Mouse (Mus musculus): ENCODE measurements around the gene Zdhhc16.
"Not testable (repeated sequence)": the region's sequence is repeated elsewhere in the genome, so short reads cannot be mapped to it uniquely, and the experiment has no call there.

Gene Zdhhc16

DNA sequence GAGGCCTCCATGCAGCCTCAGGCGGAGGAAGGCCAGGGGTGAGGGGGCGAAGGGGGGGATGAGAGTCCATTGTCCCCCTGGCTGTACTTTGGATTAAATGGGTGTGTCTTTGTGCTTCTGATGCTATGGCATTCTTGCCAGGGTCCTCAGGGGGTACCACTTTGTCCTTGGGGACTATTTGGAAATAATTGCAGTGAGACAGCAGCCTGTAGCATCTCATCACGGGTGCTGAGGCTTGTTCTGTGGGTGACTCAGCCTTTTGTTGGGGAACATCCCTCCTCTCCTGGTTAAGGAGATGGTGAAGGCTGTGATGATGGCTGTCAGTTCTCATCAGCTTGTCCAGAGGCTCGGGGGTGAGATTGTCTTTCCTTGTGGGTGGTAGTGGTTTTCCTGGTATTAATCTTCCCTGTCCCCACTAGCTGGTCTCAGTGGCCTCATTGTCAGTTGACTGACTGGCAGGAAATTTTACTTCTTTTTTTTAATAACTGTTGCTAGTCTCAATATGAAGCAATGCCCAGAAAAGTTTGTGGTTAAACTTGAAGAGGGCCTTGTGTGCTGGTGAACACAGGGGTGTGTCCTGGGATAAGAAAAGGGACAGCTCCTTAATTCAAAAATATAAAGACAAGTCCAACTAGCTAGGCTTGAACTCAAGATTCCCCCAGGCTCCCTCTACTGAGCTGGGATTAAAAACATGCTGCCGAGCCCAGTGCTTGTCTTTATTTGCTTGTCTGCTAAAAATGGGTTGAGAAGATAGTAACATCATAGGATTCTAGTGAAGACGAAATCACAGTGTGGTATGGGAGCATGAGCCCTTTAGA lies 19.3 kb upstream of the Zdhhc16 start:
- DNase-seq (ENCODE audit: low read depth in 2 of 2, low spot score in 2 of 2): no peak

DNA sequence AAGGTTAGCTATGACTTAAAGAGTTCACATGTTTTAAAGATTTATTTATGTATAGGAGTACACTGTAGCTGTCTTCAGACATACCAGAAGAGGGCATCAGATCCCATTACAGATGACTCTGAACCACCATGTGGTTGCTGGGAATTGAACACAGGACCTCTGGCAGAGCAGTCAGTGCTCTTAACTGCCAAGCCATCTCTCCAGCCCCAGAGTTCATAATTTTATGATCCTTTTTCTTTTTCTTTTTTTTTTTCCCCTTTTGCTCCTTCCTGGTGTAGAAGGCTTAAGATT lies 18.7 kb upstream of the Zdhhc16 start:
- not testable (repeated sequence) for DNase-seq (ENCODE audit: low read depth in 2 of 2, low spot score in 2 of 2)

DNA sequence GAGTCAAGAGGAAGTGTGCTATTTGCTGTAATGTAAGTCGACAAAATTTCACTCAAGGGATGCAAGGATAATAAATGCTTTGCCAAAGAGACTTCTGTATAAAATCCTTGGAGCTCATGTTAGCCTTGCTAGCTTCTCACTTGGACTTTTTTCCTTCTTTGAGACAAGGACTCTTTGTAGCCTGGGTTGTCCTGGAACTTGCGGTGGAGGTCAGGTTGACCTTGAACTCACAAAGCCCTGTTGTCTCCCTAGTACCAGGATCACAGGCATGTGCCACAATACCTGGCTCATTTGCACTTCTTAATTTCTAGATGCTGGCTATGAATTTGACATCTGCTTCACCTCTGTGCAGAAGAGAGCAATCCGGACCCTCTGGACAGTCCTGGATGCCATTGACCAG lies 18.0 kb upstream of the Zdhhc16 start:
- DNase-seq (ENCODE audit: low read depth in 2 of 2, low spot score in 2 of 2): no peak

DNA sequence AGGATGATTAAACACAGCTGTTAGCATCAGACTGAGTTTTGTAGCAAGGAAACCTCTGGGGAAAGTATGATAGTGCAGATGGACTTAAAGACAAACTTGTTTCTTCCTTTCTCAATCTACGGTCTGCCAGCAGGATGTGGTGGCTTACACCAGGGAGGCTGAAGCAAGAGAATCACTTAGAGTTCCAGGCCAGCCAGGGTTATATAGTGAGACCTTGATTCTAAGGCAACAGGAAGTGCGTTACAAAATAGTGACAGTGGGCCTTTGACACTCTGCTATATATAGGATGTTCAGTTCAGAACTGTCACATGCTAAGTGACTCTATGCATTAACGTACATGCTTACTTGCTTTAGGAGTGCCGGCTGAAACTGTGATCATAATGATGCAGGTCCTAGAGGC lies 16.4 kb upstream of the Zdhhc16 start:
- no peak for DNase-seq (ENCODE audit: low read depth in 2 of 2, low spot score in 2 of 2)

DNA sequence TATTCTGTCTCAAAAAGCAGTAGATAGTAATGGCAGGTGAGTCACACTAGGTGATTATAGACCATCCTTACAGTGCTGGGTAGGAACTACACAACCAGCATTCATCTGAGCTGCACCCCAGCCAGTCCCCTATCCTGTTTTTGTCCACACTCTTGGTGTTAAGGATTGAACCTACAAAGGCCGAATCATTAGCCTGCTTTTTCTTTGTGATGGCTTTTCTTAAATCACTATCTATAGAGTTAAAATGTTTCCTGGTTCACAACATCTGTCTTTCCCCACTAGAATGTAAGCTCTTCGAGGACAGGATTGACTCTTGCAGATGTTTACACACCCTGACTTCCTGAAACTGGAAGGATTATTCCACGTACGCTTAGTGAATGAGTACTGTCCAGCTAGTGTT lies 13.8 kb upstream of the Zdhhc16 start:
- no peak for DNase-seq (ENCODE audit: low read depth in 2 of 2, low spot score in 2 of 2)

DNA sequence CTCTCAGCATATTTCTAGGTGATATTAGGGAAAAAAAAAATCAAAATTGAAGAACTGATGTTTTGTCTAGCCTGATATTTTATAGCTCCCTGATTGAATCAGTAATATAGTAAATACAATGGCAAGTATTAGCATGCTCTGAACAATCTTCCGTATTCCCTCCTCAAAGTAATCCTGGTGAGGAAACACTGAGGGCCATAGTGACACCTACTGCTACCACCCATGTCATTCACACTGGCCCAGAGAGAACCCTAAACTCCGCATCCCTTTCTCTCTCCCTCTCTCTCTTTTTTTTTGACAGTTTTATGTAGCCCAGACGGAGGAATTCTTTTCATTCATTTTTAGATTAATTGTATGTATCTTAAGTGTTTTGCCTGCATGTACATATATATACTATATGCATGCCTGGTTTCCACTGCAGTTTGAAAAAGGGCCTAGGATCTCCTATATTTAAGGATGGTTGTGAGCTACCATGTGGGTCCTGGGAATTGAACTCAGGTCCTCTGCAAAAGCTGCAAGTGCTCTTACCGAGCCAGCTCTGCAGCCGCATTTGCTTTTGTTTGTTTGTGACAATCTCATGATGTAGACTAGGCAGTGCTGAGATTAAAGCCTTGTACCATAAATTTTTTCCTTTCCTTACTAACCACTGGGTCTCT lies 12.7 kb upstream of the Zdhhc16 start:
- no peak for DNase-seq (ENCODE audit: low read depth in 2 of 2, low spot score in 2 of 2)

DNA sequence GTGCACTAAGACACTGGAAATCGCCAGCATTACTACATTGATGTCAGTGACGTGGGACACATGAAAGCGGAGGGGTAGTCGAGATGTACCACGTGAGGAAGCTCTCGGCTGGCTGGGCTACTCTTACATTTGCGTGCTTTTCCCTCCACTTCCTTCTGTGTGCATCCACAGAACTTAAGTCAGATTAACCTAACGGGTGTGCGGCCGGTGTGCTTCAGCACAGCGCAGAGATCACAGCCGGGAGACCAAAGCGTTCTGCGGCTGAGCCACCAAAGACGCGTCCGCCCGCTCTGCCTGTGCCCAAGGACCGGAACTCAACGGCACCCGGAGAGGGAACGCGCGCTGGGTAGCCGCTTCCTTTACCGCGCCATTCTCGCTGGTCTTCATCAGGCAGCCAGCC lies 594 bp upstream of the Zdhhc16 start:
- DNase-seq (ENCODE audit: low read depth in 2 of 2, low spot score in 2 of 2): peak; percentile 40 to 54

DNA sequence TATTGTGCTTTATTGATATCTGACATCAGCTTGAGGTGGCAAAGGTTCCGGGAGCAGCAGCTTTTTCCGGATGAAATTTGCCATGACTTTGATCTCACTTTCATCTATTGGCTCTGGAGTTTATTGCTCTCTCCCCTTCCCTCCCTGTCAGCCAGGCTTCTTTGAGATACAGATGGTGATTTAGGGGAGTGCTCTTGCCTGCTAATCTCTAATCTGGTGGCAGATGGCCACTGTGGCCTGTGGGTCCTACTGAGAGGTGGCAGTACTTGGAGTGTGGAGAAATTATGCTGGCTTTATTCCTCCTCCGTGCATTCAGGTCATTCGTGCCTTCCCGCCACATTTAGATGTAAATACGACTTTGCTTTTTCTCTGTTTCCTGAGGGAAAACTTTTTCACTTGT lies 844 bp downstream of the Zdhhc16 start:
- DNase-seq (ENCODE audit: low read depth in 2 of 2, low spot score in 2 of 2): no peak

DNA sequence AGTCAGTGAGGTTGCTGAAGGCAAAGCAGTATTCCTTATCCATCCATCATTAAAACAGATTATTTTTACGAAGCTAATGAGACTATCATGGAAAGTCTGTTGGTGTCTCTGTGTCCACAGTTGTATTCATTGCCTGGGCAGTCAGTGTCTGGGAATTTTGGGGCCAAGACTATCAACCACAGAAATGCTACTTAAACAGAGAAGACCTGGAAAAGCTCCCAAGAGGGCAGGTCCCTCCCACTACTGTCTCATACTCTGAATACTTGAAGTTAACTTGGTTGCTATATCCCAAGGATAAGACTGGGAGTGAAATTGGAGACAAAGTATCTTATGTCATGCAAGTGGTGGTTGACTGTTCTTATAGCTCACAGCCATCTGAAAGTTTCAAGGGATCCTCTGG lies 2.6 kb downstream of the Zdhhc16 start:
- DNase-seq (ENCODE audit: low read depth in 2 of 2, low spot score in 2 of 2): no peak

DNA sequence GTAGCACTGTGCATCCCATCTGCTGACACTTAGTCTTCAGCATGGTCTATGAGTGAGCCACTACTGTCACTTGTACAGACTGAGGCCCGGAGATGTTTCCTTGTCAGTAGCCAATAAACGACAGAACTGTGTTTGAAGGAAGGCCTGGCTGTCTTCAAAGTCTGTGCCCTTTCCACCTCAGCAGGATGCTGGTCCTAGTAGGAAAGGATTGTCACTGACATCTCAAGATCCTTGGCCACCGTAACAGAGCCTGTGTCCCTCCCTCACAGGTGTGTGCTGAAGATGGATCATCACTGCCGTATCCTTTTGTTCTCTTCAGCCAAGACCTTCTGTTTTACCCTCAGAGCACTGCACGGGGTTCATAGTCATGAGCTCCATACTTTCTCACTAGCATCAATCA lies 5.3 kb downstream of the Zdhhc16 start:
- no peak for DNase-seq (ENCODE audit: low read depth in 2 of 2, low spot score in 2 of 2)

DNA sequence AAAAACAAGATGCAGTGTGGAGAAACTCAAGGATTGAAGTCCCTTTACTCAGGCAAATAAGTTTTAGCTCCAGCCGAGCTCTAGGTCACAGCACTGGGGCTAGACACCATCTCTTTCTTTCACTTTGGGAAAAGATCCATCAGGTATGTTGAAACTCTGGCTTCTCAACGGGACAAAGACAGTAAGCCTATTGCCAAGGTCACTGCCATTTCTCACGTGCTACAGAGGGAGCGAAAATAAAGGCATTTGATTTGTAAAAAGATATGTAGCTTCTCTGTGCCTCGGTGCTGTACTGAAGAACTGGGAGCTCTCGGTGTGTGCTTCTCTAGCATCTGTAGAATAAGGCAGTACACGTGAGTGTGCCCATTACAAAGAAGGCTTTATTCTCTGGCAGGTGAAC lies 10.6 kb downstream of the Zdhhc16 start:
- no peak for DNase-seq (ENCODE audit: low read depth in 2 of 2, low spot score in 2 of 2)

DNA sequence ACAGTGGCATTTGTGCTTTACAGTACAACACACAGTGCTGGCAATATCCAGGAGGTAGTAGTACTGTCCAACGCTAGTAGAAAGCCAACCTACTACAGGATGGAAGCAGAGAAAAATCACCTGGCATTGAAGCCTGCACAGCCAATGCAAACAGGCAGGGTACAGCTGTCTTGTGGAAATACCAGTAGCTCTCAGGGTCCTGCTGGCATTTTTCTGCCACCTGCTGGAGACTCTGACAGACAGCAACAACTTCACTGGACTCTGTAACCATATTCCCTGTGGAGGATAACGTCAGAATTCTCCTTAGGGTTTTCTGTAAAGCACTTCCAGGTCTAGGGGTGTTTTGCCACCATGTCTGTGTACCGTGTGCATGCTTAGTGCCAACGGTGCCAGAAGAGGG lies 19.0 kb downstream of the Zdhhc16 start:
- DNase-seq (ENCODE audit: low read depth in 2 of 2, low spot score in 2 of 2): no peak

DNA sequence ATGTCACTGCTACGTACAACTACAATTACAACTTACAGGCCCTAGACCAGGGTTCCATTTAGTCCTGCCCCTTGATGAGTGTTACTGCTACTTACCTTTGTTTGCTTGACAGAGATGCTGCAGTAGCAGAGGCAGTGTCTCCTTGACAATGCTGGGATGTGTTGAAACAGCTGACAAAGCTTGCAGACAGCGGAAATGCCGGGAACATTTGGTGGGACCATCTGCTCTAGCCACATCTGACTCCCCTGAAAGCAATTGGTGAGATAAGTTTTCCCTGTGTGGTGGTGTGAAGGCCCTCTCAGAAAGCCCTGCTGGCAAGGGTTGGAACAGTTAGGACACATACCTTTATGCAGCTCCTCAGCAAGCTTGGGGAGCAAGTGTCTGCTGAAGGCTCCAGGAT lies 20.3 kb downstream of the Zdhhc16 start:
- DNase-seq (ENCODE audit: low read depth in 2 of 2, low spot score in 2 of 2): no peak

DNA sequence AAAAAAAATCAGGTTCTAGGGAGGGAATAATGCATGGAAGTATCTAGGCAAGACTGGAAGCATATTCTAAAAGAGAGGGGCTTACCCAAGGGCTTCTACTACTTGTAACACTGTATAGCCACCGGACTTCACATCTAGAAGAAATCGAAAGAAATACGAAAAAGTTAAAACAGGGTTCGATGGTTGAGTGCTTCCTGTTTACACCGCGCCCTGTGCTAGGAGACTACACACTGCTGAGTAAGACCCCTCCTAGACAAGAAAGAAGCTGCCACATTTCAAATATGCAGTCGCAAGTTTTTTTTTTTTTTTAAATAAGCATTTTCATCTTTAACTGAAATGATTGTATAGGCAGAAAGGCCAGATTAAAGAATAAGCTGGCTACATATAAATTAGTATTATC lies 36.3 kb downstream of the Zdhhc16 start:
- DNase-seq (ENCODE audit: low read depth in 2 of 2, low spot score in 2 of 2): peak in 1 of 2 experiments; percentile 5

DNA sequence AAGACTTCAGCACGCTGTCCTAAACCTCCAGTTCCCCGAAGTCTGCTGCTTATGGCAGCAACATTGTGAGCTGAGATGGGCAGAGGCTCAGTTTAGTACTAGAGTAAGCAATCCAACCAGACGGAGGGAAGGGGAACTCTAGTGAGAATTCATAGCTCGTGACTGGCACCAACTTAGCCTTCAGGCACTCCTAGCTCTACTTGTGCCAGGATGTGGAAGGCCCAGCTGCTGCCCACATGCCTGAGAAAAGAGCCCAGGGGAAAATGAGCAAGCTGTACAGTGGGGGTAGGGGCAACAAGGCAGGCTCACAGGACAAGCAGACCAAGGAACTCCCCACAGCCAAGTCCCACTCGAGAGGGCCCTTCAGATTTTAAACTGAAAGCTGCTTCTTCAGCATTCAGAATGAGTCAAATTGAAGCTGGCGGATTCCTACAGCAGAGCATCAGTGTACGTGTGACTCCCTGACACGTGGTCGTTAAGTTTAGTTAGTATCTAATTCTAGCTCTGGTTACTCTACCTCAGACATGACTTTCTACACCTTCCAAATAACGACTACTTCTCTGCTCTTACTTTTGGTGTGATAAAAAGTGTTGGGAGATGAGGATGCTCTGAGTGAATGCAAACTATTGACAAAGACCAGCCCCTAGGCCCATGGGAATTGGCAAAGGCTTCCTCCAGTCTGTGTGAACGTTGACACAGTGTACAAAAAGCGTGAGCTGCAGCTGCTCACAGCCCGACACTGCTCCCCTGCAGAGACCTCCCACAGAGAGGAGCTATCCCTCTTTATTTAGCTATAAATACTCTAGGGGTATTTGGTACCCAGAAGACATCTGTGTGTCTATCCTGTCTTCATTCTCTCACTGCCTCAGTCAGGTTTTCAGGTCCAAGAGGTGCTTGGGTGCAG lies 40.9 kb downstream of the Zdhhc16 start:
- no peak for DNase-seq (ENCODE audit: low read depth in 2 of 2, low spot score in 2 of 2)

DNA sequence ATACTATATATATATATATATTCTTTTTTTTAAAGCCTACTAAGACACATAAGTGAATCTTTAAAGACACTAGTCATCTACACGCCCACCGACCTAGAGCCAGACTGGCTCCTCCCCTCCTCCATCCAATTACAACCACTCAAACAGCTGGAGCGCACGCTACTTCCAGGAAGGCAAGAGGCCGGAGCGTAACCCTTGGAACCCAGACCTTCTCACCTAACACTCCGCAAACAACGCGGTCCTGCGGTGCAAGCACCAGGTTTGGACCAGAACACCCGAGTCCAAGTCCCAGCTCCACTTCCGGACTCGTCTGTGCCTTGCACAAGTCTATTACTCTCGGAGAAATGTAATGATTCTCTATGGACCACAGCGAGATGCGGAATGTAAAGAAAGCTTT lies 47.1 kb downstream of the Zdhhc16 start:
- DNase-seq (ENCODE audit: low read depth in 2 of 2, low spot score in 2 of 2): peak in 1 of 2 experiments; percentile 15

DNA sequence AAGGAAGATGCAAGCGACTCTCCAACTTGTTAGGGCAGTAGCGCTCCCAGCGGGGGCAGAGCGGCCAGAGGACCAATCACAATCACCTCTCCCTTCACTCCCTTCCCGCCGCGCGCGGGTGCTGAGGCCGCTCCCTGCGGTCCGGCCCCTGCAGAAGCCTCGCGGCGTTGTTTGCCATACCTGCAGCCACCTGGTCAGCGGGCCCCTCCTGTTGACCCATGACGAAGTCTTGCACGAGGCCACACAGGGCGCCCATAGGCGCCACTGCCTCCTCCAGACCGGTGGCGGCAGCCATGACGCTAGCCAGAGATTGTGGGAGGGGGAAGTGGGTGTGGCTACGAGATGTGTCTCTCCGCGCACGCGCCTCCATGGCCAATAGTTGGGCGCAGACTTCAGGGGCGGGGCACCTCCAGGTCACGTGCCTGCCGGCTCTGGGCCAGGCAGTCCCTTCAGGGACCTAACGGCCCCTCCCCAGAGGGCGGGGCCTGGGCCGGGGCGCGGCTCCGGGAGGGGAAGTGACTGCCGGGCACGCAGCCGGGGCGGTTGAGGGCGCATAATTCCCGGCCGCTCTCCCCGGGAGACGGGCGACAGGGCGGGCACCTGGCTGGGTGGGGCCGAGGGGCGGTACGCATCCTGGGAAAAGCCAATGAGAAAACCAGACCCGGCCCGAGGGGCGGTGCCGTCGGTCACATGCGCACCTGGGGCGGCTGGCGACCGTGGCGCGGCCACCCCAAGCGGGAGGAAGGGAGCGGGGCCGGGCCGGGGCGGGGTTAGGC lies 47.7 kb downstream of the Zdhhc16 start, which contains the start of gene Mms19:
Gene Mms19 (minus strand): TSS at position 339 of the 776 bp plus-strand sequence.
- peak; percentile 98 for DNase-seq (ENCODE audit: low read depth in 2 of 2, low spot score in 2 of 2)

DNA sequence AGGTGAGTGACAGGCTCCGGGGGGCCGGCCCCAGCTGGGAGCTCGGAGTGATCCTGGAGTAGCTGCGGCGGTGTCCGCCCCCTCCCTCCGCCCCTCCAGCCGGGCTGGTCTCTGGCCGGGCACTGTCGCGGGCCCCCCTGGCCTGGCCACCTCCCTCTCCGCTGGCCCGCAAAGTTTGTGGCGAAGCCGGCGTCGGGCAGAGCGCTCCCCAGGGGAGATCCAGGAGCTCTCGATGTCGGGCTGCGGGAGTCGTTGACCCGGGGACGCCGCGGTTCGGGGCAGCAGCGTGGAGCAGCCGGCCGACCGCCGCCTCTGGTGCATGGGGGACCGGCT lies 48.3 kb downstream of the Zdhhc16 start, which contains the start of gene Ubtd1:
Gene Ubtd1 (plus strand): TSS at position 169 of the 333 bp plus-strand sequence.
- no peak for DNase-seq (ENCODE audit: low read depth in 2 of 2, low spot score in 2 of 2)

DNA sequence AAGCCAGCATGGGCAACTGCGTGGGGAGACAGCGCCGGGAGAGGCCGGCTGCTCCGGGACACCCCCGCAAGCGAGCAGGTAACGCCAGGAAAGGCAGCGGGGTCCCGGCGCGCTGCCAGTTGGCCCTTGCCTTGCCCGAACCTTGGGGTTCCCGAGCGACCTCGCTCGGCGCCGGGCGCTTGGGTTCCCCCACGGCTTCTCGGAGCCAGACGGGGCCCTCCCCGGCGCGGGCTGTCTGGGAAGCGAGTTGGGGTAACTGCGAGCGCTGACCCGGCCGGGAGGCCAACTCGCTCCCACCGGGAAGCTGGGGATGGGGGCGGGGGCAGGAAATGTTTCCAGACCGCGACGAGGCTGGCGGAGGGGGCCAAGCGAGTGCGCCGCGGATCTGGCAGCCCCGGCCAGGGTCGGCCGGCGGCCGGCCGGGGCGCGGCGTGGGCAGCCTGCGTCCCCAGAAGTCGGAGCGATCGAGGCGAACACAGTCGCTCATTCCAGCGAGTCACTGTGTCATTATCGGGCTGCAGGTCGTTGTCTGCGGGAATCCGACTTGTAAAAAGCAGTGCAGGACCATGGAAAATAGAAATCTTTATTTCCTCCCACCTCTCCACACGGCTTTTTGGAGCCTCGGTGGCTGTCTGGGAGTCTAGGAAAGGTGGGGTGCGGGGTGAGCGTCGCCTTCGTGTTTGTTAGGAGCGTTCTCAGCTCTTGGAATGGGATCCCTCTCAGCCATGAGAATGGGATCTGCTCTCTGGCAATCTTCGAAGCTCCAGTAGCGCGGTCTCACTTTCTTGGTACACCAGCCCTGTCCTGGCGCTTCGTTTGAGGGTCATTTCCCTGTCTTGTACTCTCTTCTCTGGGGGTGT lies 48.9 kb downstream of the Zdhhc16 start:
- DNase-seq (ENCODE audit: low read depth in 2 of 2, low spot score in 2 of 2): peak; percentile 34 to 39

DNA sequence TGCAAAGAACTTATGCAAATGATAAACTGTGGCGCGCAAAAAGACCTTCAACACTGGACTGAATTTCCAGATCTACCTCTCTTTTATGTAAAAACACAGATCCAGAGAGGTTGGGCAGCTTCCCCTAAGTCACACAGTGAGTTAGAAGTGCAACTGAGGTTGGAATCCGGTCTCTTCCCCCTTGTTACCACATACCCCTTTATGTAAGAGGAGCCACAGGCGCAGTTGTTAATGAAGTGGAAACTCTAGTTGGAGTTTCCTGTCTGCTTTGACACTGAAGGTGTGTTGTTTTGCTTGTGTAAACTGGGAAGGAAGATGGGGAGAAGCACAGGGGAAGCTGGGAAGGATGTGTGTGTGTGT lies 49.5 kb downstream of the Zdhhc16 start:
- peak in 1 of 2 experiments; percentile 21 for DNase-seq (ENCODE audit: low read depth in 2 of 2, low spot score in 2 of 2)
